Mouse (Mus musculus): ENCODE results near the gene Nccrp1. TPM values are rescaled to one million over a fixed set of nuclear protein-coding genes. Genes with fewer than 3 reads are reported as not detected.
"Not testable (repeated sequence)": the region's sequence is repeated elsewhere in the genome, so short reads cannot be mapped to it uniquely, and the experiment has no call there.

Nccrp1 gene
- polyA plus RNA-seq, 1 experiment = 0.14 TPM

DNA sequence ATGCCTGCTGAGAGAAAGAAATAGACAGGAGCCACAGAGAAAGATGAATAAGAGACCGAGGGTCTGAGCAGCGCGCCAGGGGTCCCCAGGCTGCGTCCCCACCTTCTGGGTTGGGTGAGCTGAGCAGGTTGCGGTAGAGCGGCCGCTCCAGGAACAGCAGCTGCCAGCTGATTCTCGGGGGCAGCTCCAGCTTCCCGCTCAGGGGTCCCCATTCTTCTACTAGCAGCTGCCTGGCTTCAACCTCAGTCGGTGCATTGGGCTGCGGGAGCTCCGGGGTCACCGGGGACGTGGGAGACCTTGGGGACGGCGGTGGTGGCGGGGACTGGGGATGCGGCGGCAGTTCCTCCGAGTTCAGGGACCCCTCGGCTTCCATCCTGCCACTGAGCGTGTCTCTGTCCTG, 405 bp downstream of the Nccrp1 start:
- H3K27ac ChIP-seq (ENCODE audit: insufficient read depth, low read depth, low read length) = no peak overlapping the region
- WGBS = 7% methylated on average over 22 of the region's 22 CpGs
- TF ChIP-seq POLR2A (IDR thresholded peaks at IDR 0.05; ENCODE audit: low read depth, low read length) (no peak), CTCF (IDR thresholded peaks at IDR 0.05; ENCODE audit: extremely low read depth, insufficient read length, insufficient replicate concordance, low read depth, low read length) (no peak)
- H3K36me3 ChIP-seq (ENCODE audit: control insufficient read depth, insufficient read depth, low read length) = no peaks in the 10 kb centered on the region
- H3K4me3 ChIP-seq (ENCODE audit: low read depth, low read length) = no peak overlapping the region
- H3K27me3 ChIP-seq (ENCODE audit: control insufficient read depth, insufficient read depth, low read length) = peaks cover 18% of the 10 kb centered on the region
- H3K4me1 ChIP-seq (ENCODE audit: control insufficient read depth, insufficient read depth, insufficient read length, low read length) = peaks cover 4% of the 10 kb centered on the region

DNA sequence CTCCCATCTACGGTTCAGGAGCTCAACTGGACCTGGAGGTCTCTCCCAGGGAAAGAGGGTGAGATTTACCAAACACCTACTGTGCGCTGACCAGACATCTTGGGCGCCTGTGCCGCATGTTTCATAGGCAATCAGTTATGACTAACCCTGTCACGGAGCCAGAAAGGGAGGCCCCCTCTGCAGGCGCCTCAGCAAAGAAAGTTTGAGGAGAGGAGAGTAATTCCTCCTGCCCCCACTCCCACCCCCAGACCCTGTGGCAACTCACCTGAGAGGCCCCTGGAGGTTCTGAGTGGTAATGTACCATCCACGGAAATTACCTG, 1.2 kb downstream of the Nccrp1 start:
- Histone ChIP-seq H3K27ac (ENCODE audit: insufficient read depth, low read depth, low read length) (no peak overlapping the region), H3K36me3 (ENCODE audit: control insufficient read depth, insufficient read depth, low read length) (no peaks in the 10 kb centered on the region), H3K27me3 (ENCODE audit: control insufficient read depth, insufficient read depth, low read length) (peaks cover 18% of the 10 kb centered on the region), H3K4me1 (ENCODE audit: control insufficient read depth, insufficient read depth, insufficient read length, low read length) (peaks cover 6% of the 10 kb centered on the region), H3K4me3 (ENCODE audit: low read depth, low read length) (no peak overlapping the region)
- 57% methylated on average over 7 of the region's 7 CpGs for WGBS
- TF ChIP-seq POLR2A (IDR thresholded peaks at IDR 0.05; ENCODE audit: low read depth, low read length) = no peak

DNA sequence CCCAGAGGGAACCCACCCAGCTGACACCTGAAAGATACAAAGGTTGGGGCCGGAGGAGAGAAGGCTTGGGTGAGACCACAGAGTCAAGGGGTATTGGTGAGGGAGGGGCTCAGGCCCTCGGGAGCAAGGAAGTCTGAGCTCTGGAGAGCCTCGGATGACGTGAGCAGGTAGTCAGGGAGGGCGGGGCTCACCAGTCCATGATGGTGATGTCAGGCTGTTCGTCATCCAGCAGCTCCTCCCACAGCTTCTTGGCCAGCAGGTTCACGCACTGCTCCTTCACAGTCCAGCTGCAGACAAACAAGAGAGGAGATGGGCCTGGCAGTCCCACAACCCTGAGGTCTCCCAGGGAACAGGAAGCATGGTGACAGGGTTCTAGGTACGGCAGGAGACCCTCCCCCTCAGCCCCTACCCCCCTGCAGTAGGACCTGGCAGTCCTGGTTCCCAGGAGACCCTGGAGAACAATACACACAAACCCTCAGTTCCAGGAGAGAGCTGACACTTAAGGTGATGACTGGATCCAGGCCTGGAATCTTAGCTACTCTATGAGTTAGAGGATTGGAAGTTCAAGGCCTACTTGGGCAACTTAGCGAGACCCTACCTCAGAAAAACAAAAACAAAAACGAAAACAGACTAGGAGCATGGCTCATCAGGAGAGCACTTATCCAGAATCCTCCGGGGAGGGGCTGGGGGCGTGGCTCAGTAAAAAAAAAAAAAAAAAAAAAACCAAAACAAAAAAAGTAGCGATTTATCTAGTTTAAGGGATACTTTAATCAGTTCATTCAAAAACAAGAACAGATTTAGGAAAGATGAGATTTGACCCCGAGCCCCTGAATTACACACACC, 1.8 kb downstream of the Nccrp1 start:
- Histone ChIP-seq H3K4me3 (ENCODE audit: low read depth, low read length) (no peak overlapping the region), H3K4me1 (ENCODE audit: control insufficient read depth, insufficient read depth, insufficient read length, low read length) (peaks cover 8% of the 10 kb centered on the region), H3K36me3 (ENCODE audit: control insufficient read depth, insufficient read depth, low read length) (no peaks in the 10 kb centered on the region), H3K27ac (ENCODE audit: insufficient read depth, low read depth, low read length) (no peak overlapping the region), H3K27me3 (ENCODE audit: control insufficient read depth, insufficient read depth, low read length) (peaks cover 18% of the 10 kb centered on the region)
- WGBS = 27% methylated on average over 14 of the region's 14 CpGs
- TF ChIP-seq POLR2A (IDR thresholded peaks at IDR 0.05; ENCODE audit: low read depth, low read length) = no peak
- no peak for TF ChIP-seq CTCF (IDR thresholded peaks at IDR 0.05; ENCODE audit: extremely low read depth, insufficient read length, insufficient replicate concordance, low read depth, low read length)

DNA sequence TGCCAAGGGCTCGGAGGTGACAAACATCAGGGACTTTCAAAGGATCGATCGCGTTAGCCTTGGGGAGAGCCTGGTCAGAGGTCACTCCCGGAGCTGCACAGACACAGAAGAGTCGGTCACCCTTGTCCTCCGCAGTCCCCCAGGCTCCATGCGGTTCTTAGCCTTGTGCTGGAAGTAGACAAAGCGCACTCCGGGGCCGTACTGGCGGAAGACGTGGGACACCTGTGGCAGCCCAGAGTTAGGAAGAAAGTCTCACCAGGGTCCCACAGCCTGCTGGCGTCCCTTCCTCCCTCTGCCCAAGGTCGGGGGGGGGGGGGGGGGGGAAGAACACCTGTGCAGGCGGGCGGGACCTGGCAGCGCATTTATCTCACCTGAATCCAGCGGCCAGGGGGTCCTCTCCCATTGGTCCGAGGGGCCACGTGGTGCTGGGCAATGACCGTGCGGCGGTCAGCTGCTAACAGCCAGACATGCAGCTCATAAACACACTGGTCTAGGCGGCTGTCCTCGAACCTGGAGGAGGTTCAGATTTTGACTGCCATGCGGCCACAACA, 2.9 kb downstream of the Nccrp1 start:
- 8% methylated on average over 27 of the region's 27 CpGs for WGBS
- H3K4me3 ChIP-seq (ENCODE audit: low read depth, low read length) = 0 out of 2 replicates have a peak overlapping the region, but pooled peaks have one; percentile 2

DNA sequence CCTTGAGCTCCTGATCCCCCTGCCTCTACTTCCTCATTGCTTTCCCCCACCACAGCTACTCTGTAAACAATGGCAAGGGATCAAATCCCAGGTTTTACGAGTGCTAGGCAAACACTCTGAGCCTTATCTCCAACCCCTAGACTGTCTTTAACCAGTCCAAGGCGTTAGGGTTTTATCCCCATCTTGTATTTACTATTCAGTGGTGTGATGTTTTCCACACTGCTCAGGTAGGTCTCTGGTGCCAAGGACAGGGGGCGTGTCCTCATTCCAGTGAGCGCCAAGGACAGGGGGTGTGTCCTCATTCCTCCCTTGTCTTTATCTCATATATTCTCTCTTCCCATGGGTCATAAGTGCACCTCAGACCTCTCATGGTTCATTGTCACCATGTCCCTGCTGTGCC, 6.5 kb downstream of the Nccrp1 start, which contains the start of gene Sycn:
Gene Sycn (plus strand): TSS at position 360 of the 400 bp plus-strand sequence.
- no peak within 1 kb of the TSS for H3K27ac ChIP-seq (ENCODE audit: insufficient read depth, low read depth, low read length)
- no peaks in the 10 kb centered on the region for H3K36me3 ChIP-seq (ENCODE audit: control insufficient read depth, insufficient read depth, low read length)
- peaks cover 8% of the 10 kb centered on the region for H3K4me1 ChIP-seq (ENCODE audit: control insufficient read depth, insufficient read depth, insufficient read length, low read length)
- TF ChIP-seq POLR2A (IDR thresholded peaks at IDR 0.05; ENCODE audit: low read depth, low read length) = no peak
- TF ChIP-seq CTCF (IDR thresholded peaks at IDR 0.05; ENCODE audit: extremely low read depth, insufficient read length, insufficient replicate concordance, low read depth, low read length) = no peak
- 21% methylated on average over 4 of the region's 4 CpGs for WGBS
- peaks cover 5% of the 10 kb centered on the region; the same call in 1 of the 2 replicates for H3K27me3 ChIP-seq (ENCODE audit: control insufficient read depth, insufficient read depth, low read length)
- H3K4me3 ChIP-seq (ENCODE audit: low read depth, low read length) = no peak within 1 kb of the TSS

More for the DNA sequence above, 2.9 kb downstream of the Nccrp1 start:
- Histone ChIP-seq H3K27ac (ENCODE audit: insufficient read depth, low read depth, low read length) (no peak overlapping the region), H3K27me3 (ENCODE audit: control insufficient read depth, insufficient read depth, low read length) (peaks cover 18% of the 10 kb centered on the region), H3K36me3 (ENCODE audit: control insufficient read depth, insufficient read depth, low read length) (no peaks in the 10 kb centered on the region), H3K4me1 (ENCODE audit: control insufficient read depth, insufficient read depth, insufficient read length, low read length) (peaks cover 8% of the 10 kb centered on the region)
- TF ChIP-seq CTCF (IDR thresholded peaks at IDR 0.05; ENCODE audit: extremely low read depth, insufficient read length, insufficient replicate concordance, low read depth, low read length) (no peak), POLR2A (IDR thresholded peaks at IDR 0.05; ENCODE audit: low read depth, low read length) (no peak)

DNA sequence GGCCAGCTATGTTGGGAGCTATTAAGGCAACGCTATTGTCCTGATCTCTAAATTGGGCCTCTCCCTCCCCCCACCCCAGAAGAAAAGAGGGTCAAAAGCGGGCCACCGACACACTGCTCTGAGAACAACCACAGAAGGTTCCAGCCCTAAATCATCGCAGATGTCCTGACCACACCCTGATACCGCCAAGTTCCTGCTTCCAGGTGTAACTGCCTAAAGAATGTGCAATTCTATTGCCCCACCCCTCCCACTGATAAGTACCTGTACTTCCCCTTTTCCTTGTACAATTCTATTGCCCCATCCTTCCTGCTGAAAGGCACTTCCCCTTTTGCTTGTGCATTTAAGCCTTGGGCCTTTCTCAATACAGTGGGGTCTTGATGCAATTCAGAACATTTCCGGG, 8.2 kb downstream of the Nccrp1 start:
- H3K36me3 ChIP-seq (ENCODE audit: control insufficient read depth, insufficient read depth, low read length); H3K4me3 ChIP-seq (ENCODE audit: low read depth, low read length); H3K4me1 ChIP-seq (ENCODE audit: control insufficient read depth, insufficient read depth, insufficient read length, low read length); H3K27ac ChIP-seq (ENCODE audit: insufficient read depth, low read depth, low read length); H3K27me3 ChIP-seq (ENCODE audit: control insufficient read depth, insufficient read depth, low read length): not testable (repeated sequence)
- WGBS = 74% methylated on average over 6 of the region's 6 CpGs

DNA sequence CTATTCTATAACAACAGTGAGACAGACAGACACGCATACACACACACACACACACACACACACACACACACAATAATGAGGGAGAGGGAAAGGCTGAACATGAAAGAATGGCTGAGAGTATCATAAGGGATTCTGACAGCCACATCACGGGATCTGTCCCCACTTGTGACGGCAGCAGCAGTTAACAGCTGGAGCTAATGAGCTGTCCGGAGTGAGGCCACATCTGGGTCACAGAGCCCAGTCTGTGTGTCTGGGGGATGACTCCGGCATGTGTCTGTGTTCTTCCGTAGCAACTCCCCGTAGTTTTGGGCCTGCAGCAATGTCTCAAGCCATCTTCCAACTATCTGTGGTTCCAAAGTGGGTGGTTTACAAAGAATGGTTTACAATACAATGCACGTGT, 15.0 kb downstream of the Nccrp1 start:
- Histone ChIP-seq H3K4me1 (ENCODE audit: control insufficient read depth, insufficient read depth, insufficient read length, low read length) (no peaks in the 10 kb centered on the region; the same call in 1 of the 2 replicates), H3K4me3 (ENCODE audit: low read depth, low read length) (no peak overlapping the region), H3K36me3 (ENCODE audit: control insufficient read depth, insufficient read depth, low read length) (no peaks in the 10 kb centered on the region), H3K27ac (ENCODE audit: insufficient read depth, low read depth, low read length) (no peak overlapping the region), H3K27me3 (ENCODE audit: control insufficient read depth, insufficient read depth, low read length) (no peaks in the 10 kb centered on the region)
- TF ChIP-seq CTCF (IDR thresholded peaks at IDR 0.05; ENCODE audit: extremely low read depth, insufficient read length, insufficient replicate concordance, low read depth, low read length) (no peak), POLR2A (IDR thresholded peaks at IDR 0.05; ENCODE audit: low read depth, low read length) (no peak)
- WGBS = 87% methylated on average over 8 of the region's 8 CpGs
